In genomic region chr7:24544506-24544905, GRCm38 (mm10) we compare ENCODE assay signal across 19 mouse cellular contexts. TPM values are rescaled to one million over a fixed set of nuclear protein-coding genes. Genes with fewer than 3 reads are reported as not detected.
DNase-seq lines count a peak whose midpoint lies in the region; ATAC-seq and TF ChIP-seq lines count a peak whose summit lies in the region.
"Had no signal": no experiment of that assay in that cellular context is flagged by ENCODE, and none has a peak within 500 bp of the region (broad histone marks: within the 10 kb centered on the region; RNA-seq: fewer than 3 reads in every experiment).

No protein-coding gene starts in this region.

- no peaks in the 10 kb centered on the region for H3K9me3 ChIP-seq in lung, embryonic 14.5 days (ENCODE audit: low read depth, low read length)
- no peaks in the 10 kb centered on the region for H3K9me3 ChIP-seq in MEL (replicated peaks; ENCODE audit: insufficient read depth, low read length)
- no peaks in the 10 kb centered on the region for H3K9me3 ChIP-seq in neural tube, embryonic 15.5 days (replicated peaks)
- H3K9me3 ChIP-seq: embryonic facial prominence, embryonic 15.5 days; forebrain, embryonic 12.5 days had no signal

- H3K27ac ChIP-seq in heart, adult 2 months: no peak overlapping the region
- no peak overlapping the region for H3K27ac ChIP-seq in lung, embryonic 14.5 days (ENCODE audit: low read depth)
- H3K27ac ChIP-seq in MEL (ENCODE audit: control insufficient read depth, low read depth, low read length): no peak overlapping the region
- no peak overlapping the region for H3K27ac ChIP-seq in neural tube, embryonic 15.5 days (replicated peaks)
- H3K27ac ChIP-seq: embryonic facial prominence, embryonic 15.5 days; forebrain, embryonic 12.5 days had no signal

- no peak for TF ChIP-seq POLR2A in heart, adult 2 months (IDR thresholded peaks at IDR 0.05; ENCODE audit: insufficient read depth, low read depth, low read length)
- no peak for TF ChIP-seq POLR2A in MEL (IDR thresholded peaks at IDR 0.05; ENCODE audit: control insufficient read depth in 1 of 2, insufficient read depth in 1 of 2, low read depth in 1 of 2, low read length in 2 of 2, poor library complexity in 1 of 2)

- no peaks in the 10 kb centered on the region for H3K4me1 ChIP-seq in heart, adult 2 months (ENCODE audit: control insufficient read depth, insufficient read depth, low read length)
- peaks cover 4% of the 10 kb centered on the region; the same call in 1 of the 2 replicates for H3K4me1 ChIP-seq in lung, embryonic 14.5 days (ENCODE audit: insufficient read depth)
- peaks cover 0 to 9% of the 10 kb centered on the region in 2 experiments; a peak in 2 of 4 replicates for H3K4me1 ChIP-seq in MEL (ENCODE audit: control insufficient read depth in 1 of 2, insufficient read depth in 2 of 2, low read length in 2 of 2)
- peaks cover 17% of the 10 kb centered on the region for H3K4me1 ChIP-seq in neural tube, embryonic 15.5 days

- no peak for DNase-seq in heart, adult 2 months
- DNase-seq in heart, adult 11 months: no peak
- peak; percentile 19 for DNase-seq in lung, embryonic 14.5 days
- DNase-seq in lung, adult 18-20 months: no peak
- DNase-seq in MEL (ENCODE audit: low read depth, low spot score): peak; percentile 67
- DNase-seq in retina, postnatal 1 day: peak; percentile 39
- DNase-seq in cerebellum, adult 18-20 months: no peak
- DNase-seq: adrenal gland, postnatal 36 days; cerebellum, adult 11-12 months; kidney, postnatal 14 days had no signal

- no peak for TF ChIP-seq RAD21 in MEL (IDR thresholded peaks at IDR 0.05; ENCODE audit: low read depth, low read length)

- 85% methylated on average over 2 of the region's 2 CpGs for whole genome bisulfite sequencing in heart, adult 2 months
- WGBS in lung, embryonic 14.5 days: 79% methylated on average over 2 of the region's 2 CpGs
- WGBS in neural tube, embryonic 15.5 days: 86% methylated on average over 2 of the region's 2 CpGs

- H3K9ac ChIP-seq in heart, adult 2 months (ENCODE audit: low read depth, low read length): no peak overlapping the region
- no peak overlapping the region for H3K9ac ChIP-seq in lung, embryonic 14.5 days
- H3K9ac ChIP-seq in MEL (ENCODE audit: control insufficient read depth, low read depth, low read length, poor library complexity, severe bottlenecking): no peak overlapping the region
- no peak overlapping the region for H3K9ac ChIP-seq in neural tube, embryonic 15.5 days (replicated peaks)
- H3K9ac ChIP-seq: embryonic facial prominence, embryonic 15.5 days; forebrain, embryonic 12.5 days had no signal

- H3K36me3 ChIP-seq in heart, adult 2 months (ENCODE audit: control insufficient read depth, insufficient read depth, low read length): no peaks in the 10 kb centered on the region
- peaks cover 11% of the 10 kb centered on the region for H3K36me3 ChIP-seq in lung, embryonic 14.5 days (ENCODE audit: insufficient read depth)
- H3K36me3 ChIP-seq in MEL (ENCODE audit: control insufficient read depth in 1 of 2, insufficient read depth in 2 of 2, low read length in 2 of 2): no peaks in the 10 kb centered on the region; a peak in 1 of 4 replicates
- H3K36me3 ChIP-seq in neural tube, embryonic 15.5 days: peaks cover 6% of the 10 kb centered on the region

- intact Hi-C loops in heart, adult 2 months (cut with DNase I): no loop called here

- H3K4me2 ChIP-seq in lung, embryonic 14.5 days: no peak overlapping the region
- H3K4me2 ChIP-seq in neural tube, embryonic 15.5 days: no peak overlapping the region
- H3K4me2 ChIP-seq: embryonic facial prominence, embryonic 15.5 days; forebrain, embryonic 12.5 days had no signal

- TF ChIP-seq EP300 in heart, adult 2 months (IDR thresholded peaks at IDR 0.05; ENCODE audit: insufficient read depth, low read depth, low read length): no peak
- no peak for TF ChIP-seq EP300 in MEL (IDR thresholded peaks at IDR 0.05; ENCODE audit: low read depth in 1 of 2, low read length in 2 of 2)

- H3K4me3 ChIP-seq in heart, adult 2 months: no peak overlapping the region
- no peak overlapping the region for H3K4me3 ChIP-seq in lung, embryonic 14.5 days (ENCODE audit: low read depth, low read length)
- no peak overlapping the region for H3K4me3 ChIP-seq in MEL (ENCODE audit: control insufficient read depth in 1 of 2, insufficient read depth in 1 of 2, low read depth in 2 of 2, low read length in 2 of 2)
- no peak overlapping the region for H3K4me3 ChIP-seq in neural tube, embryonic 15.5 days (replicated peaks)
- H3K4me3 ChIP-seq: embryonic facial prominence, embryonic 15.5 days; forebrain, embryonic 12.5 days had no signal

- ATAC-seq in lung, embryonic 14.5 days (ENCODE audit: insufficient read depth): no peak
- no peak for ATAC-seq in neural tube, embryonic 15.5 days (ENCODE audit: low FRiP score)

- peak; percentile 43 for TF ChIP-seq CTCF in heart, adult 2 months (IDR thresholded peaks at IDR 0.05)
- TF ChIP-seq CTCF in lung, embryonic 14.5 days (IDR thresholded peaks at IDR 0.05; ENCODE audit: low read depth): peak; percentile 29
- peak in 2 of 3 experiments; percentile 43 to 63; a peak in 4 of 6 replicates for TF ChIP-seq CTCF in MEL (IDR thresholded peaks at IDR 0.05 in 2 of 3, conservative IDR thresholded peaks at IDR 0.05 in 1 of 3; ENCODE audit: control insufficient read depth in 1 of 3, insufficient read depth in 1 of 3, low read depth in 2 of 3, low read length in 3 of 3, poor library complexity in 1 of 3, severe bottlenecking in 1 of 3)

- H3K27me3 ChIP-seq in heart, adult 2 months (ENCODE audit: control insufficient read depth, insufficient read depth, low read length): no peaks in the 10 kb centered on the region
- H3K27me3 ChIP-seq in lung, embryonic 14.5 days (ENCODE audit: insufficient read depth, low read length): no peaks in the 10 kb centered on the region
- no peaks in the 10 kb centered on the region for H3K27me3 ChIP-seq in MEL (ENCODE audit: control insufficient read depth in 1 of 2, insufficient read depth in 2 of 2, low read length in 2 of 2)
- H3K27me3 ChIP-seq in neural tube, embryonic 15.5 days (replicated peaks): no peaks in the 10 kb centered on the region
- H3K27me3 ChIP-seq: embryonic facial prominence, embryonic 15.5 days; forebrain, embryonic 12.5 days had no signal

- H3K79me2 ChIP-seq in heart, adult 2 months (replicated peaks; ENCODE audit: control insufficient read depth, insufficient read depth, low read length): 0 out of 2 replicates have a peak, but pooled peaks cover 1% of the 10 kb centered on the region
- H3K79me2 ChIP-seq in MEL (ENCODE audit: control insufficient read depth, insufficient read depth, low read length, poor library complexity): peaks cover 9% of the 10 kb centered on the region

TF ChIP-seq in MEL, 35 proteins besides CTCF, POLR2A, EP300 and RAD21 (continues in another document):
- no peak for TF ChIP-seq MEF2A (IDR thresholded peaks at IDR 0.05; ENCODE audit: extremely low read depth, insufficient replicate concordance, low read depth, low read length, poor library complexity, severe bottlenecking)
- no peak for TF ChIP-seq ZC3H11A (IDR thresholded peaks at IDR 0.05; ENCODE audit: low read depth, low read length)
- TF ChIP-seq NELFE (IDR thresholded peaks at IDR 0.05; ENCODE audit: low read depth, low read length): no peak
- no peak for TF ChIP-seq GABPA (IDR thresholded peaks at IDR 0.05; ENCODE audit: low read depth, low read length)
- TF ChIP-seq SMC3 (IDR thresholded peaks at IDR 0.05; ENCODE audit: low read depth, low read length): no peak; the same call in 1 of the 2 replicates

RNA-seq across cellular contexts. Expression of gene Pinlyp, which starts 1.4 kb away (rescaled TPM):
- not detected for total RNA-seq in heart, adult 2 months (2021)
- not detected in 2 replicates for polyA plus RNA-seq in heart, adult 2 months (2012; rRNA removed)
- polyA plus RNA-seq in lung, embryonic 14.5 days (2014; fragmentation: Nextera tagmentation; extraction: Ambion mirVana): not detected in 2 replicates
- total RNA-seq in MEL (2012; rRNA removed): not detected in 2 replicates
- not detected for polyA plus RNA-seq in MEL (2012; ENCODE audit: insufficient read depth in 1 of 2, insufficient read length in 2 of 2, low read depth in 1 of 2, low replicate concordance in 2 of 2, missing spikeins in 1 of 2)
- polyA plus RNA-seq in neural tube, embryonic 15.5 days (2015; fragmentation: Nextera tagmentation; extraction: Ambion mirVana): 0.51 TPM in 1 of 2 replicates, not detected in the other
- total RNA-seq: adrenal gland, postnatal 36 days; heart, adult 8-10 months; heart, postnatal 25 days; layer of hippocampus, postnatal 25 days had no signal
- polyA plus RNA-seq: forebrain, embryonic 12.5 days; intestine, embryonic 14.5 days; small intestine, adult 2 months had no signal

RNA-seq across cellular contexts. Expression of gene Xrcc1, which starts 1.6 kb away (rescaled TPM):
- 10 to 100 TPM; 25.0 to 25.6 TPM for total RNA-seq in heart, adult 2 months (2021)
- 21.8 and 25.5 TPM in 2 replicates for polyA plus RNA-seq in heart, adult 2 months (2012; rRNA removed)
- 96.6 and 121 TPM in 2 replicates for polyA plus RNA-seq in lung, embryonic 14.5 days (2014; fragmentation: Nextera tagmentation; extraction: Ambion mirVana)
- 84.4 and 97.4 TPM in 2 replicates for total RNA-seq in MEL (2012; rRNA removed)
- polyA plus RNA-seq in MEL (2012; ENCODE audit: insufficient read depth in 1 of 2, insufficient read length in 2 of 2, low read depth in 1 of 2, low replicate concordance in 2 of 2, missing spikeins in 1 of 2): 100 to 1,000 TPM; 101 to 574 TPM
- 60.2 and 75.0 TPM in 2 replicates for polyA plus RNA-seq in neural tube, embryonic 15.5 days (2015; fragmentation: Nextera tagmentation; extraction: Ambion mirVana)

RNA-seq across cellular contexts. Expression of gene Irgq, which starts 14.0 kb away (rescaled TPM):
- 10 to 100 TPM; 16.1 to 17.4 TPM for total RNA-seq in heart, adult 2 months (2021)
- 12.9 and 20.7 TPM in 2 replicates for polyA plus RNA-seq in heart, adult 2 months (2012; rRNA removed)
- 8.0 and 9.3 TPM in 2 replicates for polyA plus RNA-seq in lung, embryonic 14.5 days (2014; fragmentation: Nextera tagmentation; extraction: Ambion mirVana)
- total RNA-seq in MEL (2012; rRNA removed): 3.6 and 4.7 TPM in 2 replicates
- 1 to 10 TPM in 1 of 2 experiments, not detected in 1; 5.8 TPM for polyA plus RNA-seq in MEL (2012; ENCODE audit: insufficient read depth in 1 of 2, insufficient read length in 2 of 2, low read depth in 1 of 2, low replicate concordance in 2 of 2, missing spikeins in 1 of 2)
- polyA plus RNA-seq in neural tube, embryonic 15.5 days (2015; fragmentation: Nextera tagmentation; extraction: Ambion mirVana): 18.8 and 21.1 TPM in 2 replicates

RNA-seq across cellular contexts. Expression of gene AC161166.1, which starts 32.3 kb away (rescaled TPM):
- total RNA-seq in heart, adult 2 months (2021): not detected
- 0.04 TPM in 1 of 2 replicates, not detected in the other for polyA plus RNA-seq in heart, adult 2 months (2012; rRNA removed)
- polyA plus RNA-seq in lung, embryonic 14.5 days (2014; fragmentation: Nextera tagmentation; extraction: Ambion mirVana): 0.32 and 0.47 TPM in 2 replicates
- total RNA-seq in MEL (2012; rRNA removed): not detected in 2 replicates
- under 1 TPM in 1 of 2 experiments, not detected in 1; 0.13 TPM for polyA plus RNA-seq in MEL (2012; ENCODE audit: insufficient read depth in 1 of 2, insufficient read length in 2 of 2, low read depth in 1 of 2, low replicate concordance in 2 of 2, missing spikeins in 1 of 2)
- 0.98 and 1.2 TPM in 2 replicates for polyA plus RNA-seq in neural tube, embryonic 15.5 days (2015; fragmentation: Nextera tagmentation; extraction: Ambion mirVana)
- total RNA-seq: adrenal gland, postnatal 36 days; heart, adult 8-10 months; heart, postnatal 25 days; layer of hippocampus, postnatal 25 days had no signal
- polyA plus RNA-seq: cortical plate, adult 2 months; small intestine, adult 2 months had no signal

RNA-seq across cellular contexts. Expression of gene Zfp428, which starts 37.7 kb away (rescaled TPM):
- 10 to 100 TPM; 14.5 to 14.9 TPM for total RNA-seq in heart, adult 2 months (2021)
- polyA plus RNA-seq in heart, adult 2 months (2012; rRNA removed): 12.3 and 28.7 TPM in 2 replicates
- 36.2 and 37.7 TPM in 2 replicates for polyA plus RNA-seq in lung, embryonic 14.5 days (2014; fragmentation: Nextera tagmentation; extraction: Ambion mirVana)
- total RNA-seq in MEL (2012; rRNA removed): 10.3 and 12.4 TPM in 2 replicates
- polyA plus RNA-seq in MEL (2012; ENCODE audit: insufficient read depth in 1 of 2, insufficient read length in 2 of 2, low read depth in 1 of 2, low replicate concordance in 2 of 2, missing spikeins in 1 of 2): 10 to 100 TPM in 1 of 2 experiments, not detected in 1; 16.4 TPM
- polyA plus RNA-seq in neural tube, embryonic 15.5 days (2015; fragmentation: Nextera tagmentation; extraction: Ambion mirVana): 215 and 282 TPM in 2 replicates

Comparison
In these comparisons a context has a peak if more than half of its experiments do, and no peak if none do; other contexts are left out.
1. DNase-seq: peak in lung, embryonic 14.5 days (single experiment), MEL (single experiment) and retina, postnatal 1 day (single experiment); none in heart, adult 2 months (0 of 2), heart, adult 11 months (single experiment), lung, adult 18-20 months (0 of 2) and cerebellum, adult 18-20 months (0 of 2).
2. Peak in every context shown above with its lines, with median percentiles within 50 percentile points of each other: CTCF ChIP-seq.